Mouse (Mus musculus) hindbrain, embryonic 13.5 days (tissue): Measurements from ENCODE around the gene Rasgef1c. TPM values are rescaled to one million over a fixed set of nuclear protein-coding genes. Genes with fewer than 3 reads are reported as not detected.

Source experiments
- ATAC-seq: fragments of 200-750 bp; cut with Nextera tagmentation; 2 replicates; pipeline ENCODE4 v1.8.0; 2017; ENCODE audit warnings: moderate TSS enrichment; ENCODE audit not compliant: low FRiP score
- H3K27ac ChIP-seq: fragments of 300-500 bp; sonication (generic); 2 replicates; pipeline ENCODE4 v1.5.1; 2015; ENCODE audit warnings: inconsistent platforms, mild to moderate bottlenecking, moderate library complexity
- H3K27me3 ChIP-seq: fragments of 300-500 bp; sonication (generic); 2 replicates; pipeline ENCODE4 v1.6.1; 2015; ENCODE audit warnings: mild to moderate bottlenecking, inconsistent platforms
- H3K36me3 ChIP-seq: fragments of 300-500 bp; sonication (generic); 2 replicates; pipeline ENCODE4 v1.6.1; 2015; ENCODE audit warnings: mild to moderate bottlenecking, inconsistent platforms
- H3K4me1 ChIP-seq: fragments of 300-500 bp; sonication (generic); replicated peaks from 2 replicates; pipeline ENCODE4 v1.6.1; 2015; ENCODE audit warnings: inconsistent platforms
- H3K4me2 ChIP-seq: fragments of 300-500 bp; sonication (generic); 2 replicates; pipeline ENCODE4 v1.6.1; 2015; ENCODE audit warnings: inconsistent platforms, mild to moderate bottlenecking, moderate library complexity
- H3K4me3 ChIP-seq: fragments of 300-500 bp; sonication (generic); 2 replicates; pipeline ENCODE4 v1.5.1; 2015; ENCODE audit warnings: mild to moderate bottlenecking, inconsistent platforms
- H3K9ac ChIP-seq: fragments of 300-500 bp; sonication (generic); 2 replicates; pipeline ENCODE4 v1.6.1; 2015; ENCODE audit warnings: mild to moderate bottlenecking, inconsistent platforms
- H3K9me3 ChIP-seq: fragments of 300-500 bp; sonication (generic); 2 replicates; pipeline ENCODE4 v1.6.1; 2016; ENCODE audit warnings: inconsistent platforms
- WGBS: fragments of 180-500 bp; shearing (Covaris S2); methylation state at CpG from one replicate; pipeline ENCODE4 v1.1.7; 2015; 5-methylcytosine and 5-hydroxymethylcytosine counted together
- polyA plus RNA-seq: library from polyadenylated mRNA; unstranded; fragments of >200 nt; fragmentation: Nextera tagmentation; extraction: Ambion mirVana; gene quantifications from 2 replicates; pipeline ENCODE4 v1.2.1, GENCODE M21; 2015

Rasgef1c gene
- polyA plus RNA-seq, 1 experiment from 2014 or later = 14.4 TPM

DNA sequence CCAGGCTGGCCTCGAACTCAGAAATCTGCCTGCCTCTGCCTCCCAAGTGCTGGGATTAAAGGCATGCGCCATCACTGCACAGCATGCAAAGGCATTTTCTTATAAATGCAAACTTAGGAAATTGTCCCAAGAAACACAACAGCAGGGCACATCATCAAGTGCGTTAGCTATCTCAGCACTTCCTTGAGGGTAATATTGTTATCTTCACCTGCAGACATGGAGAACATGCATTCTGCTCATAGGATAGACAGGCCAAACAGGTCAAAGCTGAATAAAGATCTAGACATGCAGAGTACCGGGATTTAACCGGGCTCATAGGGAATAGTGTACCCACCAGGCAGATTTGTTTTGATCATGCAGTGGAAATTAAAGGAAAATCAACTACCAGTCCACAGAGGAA lies 9.6 kb upstream of the Rasgef1c start:
- H3K36me3 ChIP-seq = peaks cover 13% of the 10 kb centered on the region
- H3K4me2 ChIP-seq = no peak overlapping the region
- WGBS = 95% methylated on average over 5 of the region's 5 CpGs
- H3K9ac ChIP-seq = no peak overlapping the region
- no peaks in the 10 kb centered on the region for H3K27me3 ChIP-seq
- no peak overlapping the region for H3K27ac ChIP-seq
- H3K4me1 ChIP-seq = no peaks in the 10 kb centered on the region
- no peak overlapping the region for H3K4me3 ChIP-seq
- ATAC-seq = no peak
- H3K9me3 ChIP-seq = no peaks in the 10 kb centered on the region

DNA sequence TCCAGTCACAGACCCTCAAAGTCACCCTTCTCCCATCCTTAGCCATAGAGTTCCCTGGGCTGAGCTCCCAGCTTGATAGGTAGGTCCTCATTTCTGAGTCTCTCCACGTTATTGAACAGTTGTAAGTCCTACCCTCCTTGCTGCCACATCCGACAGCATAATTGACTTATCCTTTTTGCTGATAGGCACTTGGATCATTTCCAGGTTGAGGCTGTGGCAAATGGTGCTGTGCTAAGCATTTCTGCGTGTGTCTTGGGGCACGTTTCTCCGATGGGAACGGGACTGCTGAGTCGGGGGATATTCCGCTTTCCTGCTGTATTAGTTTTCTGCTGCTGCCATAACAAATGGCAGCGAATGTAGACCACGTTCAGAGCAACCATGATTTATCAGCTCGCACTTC lies 7.8 kb upstream of the Rasgef1c start:
- H3K27me3 ChIP-seq = no peaks in the 10 kb centered on the region
- no peak overlapping the region for H3K4me2 ChIP-seq
- H3K4me1 ChIP-seq = no peaks in the 10 kb centered on the region
- 69% methylated on average over 11 of the region's 11 CpGs for WGBS
- peaks cover 4% of the 10 kb centered on the region; the same call in 1 of the 2 replicates for H3K36me3 ChIP-seq
- peaks cover 7% of the 10 kb centered on the region; the same call in 1 of the 2 replicates for H3K9me3 ChIP-seq
- H3K9ac ChIP-seq = no peak overlapping the region
- H3K27ac ChIP-seq = 0 out of 2 replicates have a peak overlapping the region, but pooled peaks have one; percentile 18
- no peak overlapping the region for H3K4me3 ChIP-seq
- no peak for ATAC-seq

DNA sequence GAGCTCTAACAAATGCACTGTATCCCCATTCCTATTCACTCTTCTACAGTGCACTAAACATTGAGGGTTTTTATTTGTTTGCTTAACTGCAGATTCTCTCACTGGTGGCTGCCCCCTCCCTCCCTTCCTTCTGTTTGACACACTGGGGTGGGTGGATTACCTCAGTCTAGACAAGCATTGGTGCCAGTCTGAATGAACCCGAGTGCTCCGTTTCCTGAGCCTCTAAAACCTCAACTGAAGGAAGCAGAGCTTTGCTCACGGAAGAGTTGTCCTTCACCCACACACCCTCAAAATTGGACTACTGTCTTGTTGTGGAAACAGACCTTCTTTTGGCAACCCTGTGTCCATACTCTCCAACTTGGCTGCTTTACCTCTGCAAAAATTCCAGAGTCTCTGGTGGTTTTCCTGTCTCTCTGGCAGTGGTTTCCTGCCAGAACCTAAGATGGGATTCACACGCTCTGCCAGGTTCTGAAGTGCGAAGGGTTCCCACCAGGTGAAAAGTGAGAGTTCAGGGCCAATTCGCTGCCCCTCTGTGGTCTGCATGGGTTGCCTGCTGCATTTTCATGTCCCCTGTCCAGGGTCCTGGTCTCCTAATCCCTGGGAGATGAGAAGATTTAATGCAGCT lies 5.6 kb upstream of the Rasgef1c start:
- no peak for ATAC-seq
- Histone ChIP-seq H3K27me3 (peaks cover 18% of the 10 kb centered on the region), H3K9me3 (peaks cover 7% of the 10 kb centered on the region; the same call in 1 of the 2 replicates), H3K4me1 (peaks cover under 1% of the 10 kb centered on the region), H3K4me3 (no peak overlapping the region), H3K4me2 (no peak overlapping the region), H3K36me3 (no peaks in the 10 kb centered on the region), H3K27ac (no peak overlapping the region), H3K9ac (no peak overlapping the region)
- WGBS = 66% methylated on average over 6 of the region's 6 CpGs

DNA sequence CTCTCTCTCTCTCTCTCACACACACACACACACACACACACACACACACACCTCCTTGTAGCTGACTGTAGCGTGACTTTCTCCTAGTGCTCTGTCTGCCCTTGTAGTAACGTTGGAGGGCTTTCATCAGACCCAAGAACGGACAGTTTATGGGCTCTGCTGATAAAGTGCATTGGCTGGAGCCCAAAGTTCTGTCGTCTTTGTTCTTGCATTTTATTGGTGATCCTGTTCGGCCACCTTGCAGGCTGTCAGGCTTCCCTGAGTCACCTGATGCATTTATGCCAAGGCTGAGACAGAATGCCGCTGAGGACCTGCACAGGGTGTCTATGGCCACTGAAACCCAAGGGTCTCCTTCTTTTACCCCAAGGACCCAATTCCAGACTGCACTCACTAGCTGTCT lies 1.6 kb upstream of the Rasgef1c start:
- no peak overlapping the region for H3K4me3 ChIP-seq
- peaks cover 36% of the 10 kb centered on the region for H3K27me3 ChIP-seq
- 79% methylated on average over 6 of the region's 6 CpGs for WGBS
- no peaks in the 10 kb centered on the region for H3K36me3 ChIP-seq
- peaks cover 5% of the 10 kb centered on the region for H3K4me1 ChIP-seq
- ATAC-seq = no peak
- H3K4me2 ChIP-seq = no peak overlapping the region
- H3K9ac ChIP-seq = no peak overlapping the region
- H3K27ac ChIP-seq = no peak overlapping the region
- peaks cover 7% of the 10 kb centered on the region; the same call in 1 of the 2 replicates for H3K9me3 ChIP-seq

DNA sequence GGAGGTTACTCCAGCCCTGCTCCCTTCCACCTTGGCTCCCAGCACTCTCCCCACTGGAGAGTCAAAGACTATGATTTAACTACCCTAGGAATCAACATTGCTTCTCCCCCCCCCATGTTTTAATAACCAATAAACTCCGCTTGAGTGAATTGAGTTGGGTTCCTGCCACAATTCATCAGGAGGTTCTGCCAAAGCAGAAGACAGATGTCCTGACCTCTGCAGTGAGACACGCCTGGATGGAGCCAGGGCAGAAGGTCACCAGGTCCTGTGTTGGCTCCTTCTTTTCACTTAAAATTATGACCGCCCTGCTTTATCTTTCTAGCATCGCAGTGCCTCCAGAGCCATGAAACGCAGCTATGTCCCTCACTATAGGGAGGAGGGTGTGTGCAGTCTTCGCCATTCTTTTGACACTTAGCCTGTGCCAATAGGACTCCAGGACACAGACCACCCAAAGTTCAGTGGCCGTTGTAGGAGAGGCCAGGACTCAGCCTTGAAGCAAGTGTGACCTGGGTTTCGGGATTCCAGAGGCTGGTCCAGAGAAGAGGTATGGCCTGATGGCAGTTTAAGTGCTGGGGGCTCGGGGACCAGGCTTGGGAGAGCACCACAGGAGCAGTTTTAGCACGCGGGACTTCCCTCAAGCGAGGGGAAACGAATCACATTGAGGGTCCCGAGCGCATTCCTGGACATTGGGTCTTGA lies 525 bp upstream of the Rasgef1c start:
- H3K4me3 ChIP-seq = peak overlapping the region; percentile 72
- 24% methylated on average over 15 of the region's 15 CpGs for WGBS
- ATAC-seq = peak; percentile 32
- peaks cover 7% of the 10 kb centered on the region; the same call in 1 of the 2 replicates for H3K9me3 ChIP-seq
- H3K36me3 ChIP-seq = no peaks in the 10 kb centered on the region
- H3K9ac ChIP-seq = peak overlapping the region; percentile 89
- peaks cover 36% of the 10 kb centered on the region for H3K27me3 ChIP-seq
- peaks cover 5% of the 10 kb centered on the region for H3K4me1 ChIP-seq
- H3K4me2 ChIP-seq = peak overlapping the region; percentile 90
- no peak overlapping the region for H3K27ac ChIP-seq

DNA sequence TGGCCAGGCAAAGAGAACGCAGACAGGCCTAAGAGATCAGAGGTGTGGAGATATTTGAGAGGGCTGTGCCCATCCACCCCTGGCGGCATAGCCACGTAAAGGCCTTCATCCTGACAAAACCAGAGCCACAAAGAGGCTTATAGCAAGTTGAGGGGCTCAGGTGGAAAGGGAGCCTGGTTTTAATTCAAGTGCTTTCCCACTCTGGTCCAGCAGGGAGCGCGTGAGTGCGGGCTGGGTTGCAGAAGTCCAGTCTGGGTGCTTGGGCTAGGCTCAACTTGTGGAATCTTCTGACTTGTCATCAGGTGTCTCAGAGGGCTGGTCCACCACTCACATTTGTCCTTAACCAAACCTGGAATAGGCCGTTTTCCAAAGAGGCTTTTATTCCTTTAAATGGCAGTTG lies 1.7 kb downstream of the Rasgef1c start:
- no peak overlapping the region for H3K4me3 ChIP-seq
- no peak overlapping the region for H3K27ac ChIP-seq
- WGBS = 17% methylated on average over 7 of the region's 7 CpGs
- no peak overlapping the region for H3K9ac ChIP-seq
- ATAC-seq = no peak
- no peaks in the 10 kb centered on the region for H3K36me3 ChIP-seq
- H3K27me3 ChIP-seq = peaks cover 36% of the 10 kb centered on the region
- H3K9me3 ChIP-seq = no peaks in the 10 kb centered on the region
- H3K4me1 ChIP-seq = peaks cover 5% of the 10 kb centered on the region
- no peak overlapping the region for H3K4me2 ChIP-seq

DNA sequence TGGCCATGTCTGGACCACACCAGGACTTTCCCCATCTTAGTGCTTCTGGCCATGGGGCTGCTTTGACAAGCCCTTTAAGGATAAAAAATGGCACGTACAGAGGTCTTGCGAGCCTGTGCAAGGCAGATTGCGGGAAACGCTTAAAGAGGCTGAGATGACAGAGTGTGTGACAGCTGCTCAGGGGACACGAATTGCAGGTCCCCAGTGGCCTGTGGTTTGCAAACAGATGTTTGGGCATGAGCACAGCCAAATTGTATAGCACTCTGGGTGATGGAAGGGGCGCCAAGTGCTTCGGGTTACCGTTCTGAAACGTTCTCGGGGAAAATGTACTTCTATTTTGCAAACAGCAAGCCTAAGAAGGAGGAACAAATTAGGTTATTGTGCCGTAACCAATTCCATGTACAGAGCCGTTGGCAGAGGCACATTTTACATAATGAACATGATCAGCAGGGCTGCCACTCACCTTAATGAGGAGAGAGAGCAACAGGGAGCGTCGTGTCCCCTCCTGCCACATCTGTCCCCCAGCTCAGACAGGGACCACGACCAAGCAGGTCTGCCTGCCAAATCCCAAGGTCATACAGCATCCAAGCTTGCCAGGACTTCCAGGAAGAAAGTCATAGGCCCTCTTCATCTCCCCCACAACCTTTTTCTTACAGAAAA lies 17.0 kb downstream of the Rasgef1c start:
- peak overlapping the region; percentile 23; the same call in 1 of the 2 replicates for H3K4me2 ChIP-seq
- 33% methylated on average over 15 of the region's 15 CpGs for WGBS
- peak; percentile 75 for ATAC-seq

DNA sequence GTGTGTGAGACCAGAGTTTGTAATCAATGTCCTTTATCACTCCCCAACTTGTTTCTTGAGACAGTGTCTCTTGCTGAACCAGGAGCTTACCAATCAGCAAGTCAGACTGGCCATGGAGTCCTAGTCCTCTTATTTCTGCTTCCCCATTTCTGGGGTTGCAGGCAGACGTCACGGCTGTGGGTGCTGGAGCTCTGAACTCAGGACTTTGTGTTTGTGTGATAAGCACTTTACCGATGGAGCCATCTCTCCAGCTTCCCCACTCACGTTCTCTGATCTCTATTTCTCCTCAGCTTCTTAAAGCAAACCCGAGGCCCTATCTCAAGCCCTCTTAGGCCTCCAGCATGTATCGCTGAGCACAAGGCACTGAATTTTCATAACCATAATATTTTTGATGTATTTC lies 17.7 kb downstream of the Rasgef1c start:
- no peaks in the 10 kb centered on the region for H3K9me3 ChIP-seq
- H3K4me3 ChIP-seq = no peak overlapping the region
- 0 out of 2 replicates have a peak, but pooled peaks cover 3% of the 10 kb centered on the region for H3K27me3 ChIP-seq
- H3K36me3 ChIP-seq = no peaks in the 10 kb centered on the region
- peak overlapping the region; percentile 75 for H3K27ac ChIP-seq
- H3K4me2 ChIP-seq = no peak overlapping the region
- H3K9ac ChIP-seq = no peak overlapping the region
- no peak for ATAC-seq
- peaks cover 13% of the 10 kb centered on the region for H3K4me1 ChIP-seq
- 86% methylated on average over 6 of the region's 6 CpGs for WGBS

More for the DNA sequence above, 17.0 kb downstream of the Rasgef1c start:
- Histone ChIP-seq H3K27me3 (0 out of 2 replicates have a peak, but pooled peaks cover 3% of the 10 kb centered on the region), H3K4me3 (no peak overlapping the region), H3K27ac (peak overlapping the region; percentile 75), H3K9ac (peak overlapping the region; percentile 19; the same call in 1 of the 2 replicates), H3K4me1 (peaks cover 13% of the 10 kb centered on the region), H3K36me3 (no peaks in the 10 kb centered on the region), H3K9me3 (no peaks in the 10 kb centered on the region)

DNA sequence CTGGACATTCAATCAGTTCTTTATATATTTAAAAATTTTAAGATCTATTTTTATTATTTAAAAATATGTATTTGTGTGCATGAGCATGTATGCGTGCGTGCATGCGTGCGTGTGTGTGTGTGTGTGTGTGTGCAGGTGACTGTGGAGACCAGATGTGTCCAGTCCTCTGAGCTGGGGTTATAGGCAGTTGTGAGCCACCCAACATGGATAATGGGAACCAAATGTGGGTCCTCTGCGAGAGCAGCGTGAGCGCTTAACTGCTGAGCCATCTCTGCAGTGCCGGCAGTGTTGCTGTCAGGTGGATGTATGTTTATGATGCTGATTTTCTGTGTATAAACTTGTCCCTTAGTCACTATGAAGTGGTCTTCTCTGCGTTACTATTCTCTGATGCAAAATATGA lies 21.9 kb downstream of the Rasgef1c start:
- H3K4me2 ChIP-seq = no peak overlapping the region
- WGBS = 84% methylated on average over 9 of the region's 9 CpGs
- no peak for ATAC-seq
- no peaks in the 10 kb centered on the region for H3K9me3 ChIP-seq
- no peak overlapping the region for H3K27ac ChIP-seq
- H3K9ac ChIP-seq = no peak overlapping the region
- H3K4me1 ChIP-seq = peaks cover 32% of the 10 kb centered on the region
- 0 out of 2 replicates have a peak, but pooled peaks cover 3% of the 10 kb centered on the region for H3K27me3 ChIP-seq
- no peak overlapping the region for H3K4me3 ChIP-seq
- H3K36me3 ChIP-seq = no peaks in the 10 kb centered on the region

DNA sequence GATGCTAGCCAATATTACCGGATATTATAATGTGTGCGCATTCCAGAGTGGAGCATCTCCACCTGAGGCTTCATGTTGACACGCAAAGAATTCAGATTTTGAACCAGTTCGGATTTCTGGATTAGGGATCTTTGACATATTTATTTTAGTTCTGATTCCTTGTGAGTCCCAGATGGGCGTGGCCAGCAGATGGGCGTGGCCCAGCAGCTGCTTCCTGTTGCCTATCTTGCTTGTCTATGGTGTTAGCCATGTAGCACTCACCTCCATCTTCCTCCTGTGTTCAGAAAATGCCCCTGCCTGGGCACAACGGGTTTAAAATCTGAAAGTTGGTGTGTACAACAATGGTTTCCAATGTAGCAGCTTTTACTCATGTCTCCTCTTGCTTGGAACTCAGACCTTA lies 24.5 kb downstream of the Rasgef1c start:
- no peak overlapping the region for H3K4me2 ChIP-seq

DNA sequence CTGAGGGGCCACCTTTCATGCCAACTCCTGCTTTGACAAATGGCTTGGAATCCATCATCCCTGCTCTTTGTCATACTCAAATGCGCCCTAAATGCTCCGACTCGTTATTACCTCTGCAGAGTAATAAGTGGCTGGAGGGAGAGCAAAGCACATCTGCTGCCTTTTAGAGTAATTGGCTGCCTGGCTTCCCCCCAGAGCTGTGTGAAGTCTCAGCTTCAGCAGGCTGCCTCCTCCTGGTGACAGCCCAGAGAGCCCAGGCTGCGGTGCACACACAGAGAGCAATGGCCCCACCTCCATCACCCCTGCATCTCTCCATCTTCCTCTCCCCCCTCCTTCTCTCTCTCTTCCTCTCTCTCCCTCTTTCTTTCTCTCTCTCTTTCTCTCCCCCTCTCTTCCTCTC lies 25.5 kb downstream of the Rasgef1c start:
- Histone ChIP-seq H3K27me3 (no peaks in the 10 kb centered on the region), H3K4me2 (peak overlapping the region; percentile 37), H3K4me1 (peaks cover 42% of the 10 kb centered on the region), H3K9me3 (no peaks in the 10 kb centered on the region), H3K27ac (peak overlapping the region; percentile 85), H3K36me3 (no peaks in the 10 kb centered on the region), H3K9ac (peak overlapping the region; percentile 43; the same call in 1 of the 2 replicates), H3K4me3 (no peak overlapping the region)
- WGBS = 23% methylated on average over 4 of the region's 4 CpGs
- ATAC-seq = peak; percentile 71

More for the DNA sequence above, 24.5 kb downstream of the Rasgef1c start:
- Histone ChIP-seq H3K27me3 (0 out of 2 replicates have a peak, but pooled peaks cover 3% of the 10 kb centered on the region), H3K27ac (no peak overlapping the region), H3K9ac (no peak overlapping the region), H3K36me3 (no peaks in the 10 kb centered on the region), H3K4me1 (peaks cover 32% of the 10 kb centered on the region), H3K9me3 (no peaks in the 10 kb centered on the region), H3K4me3 (no peak overlapping the region)
- ATAC-seq = no peak
- WGBS = 79% methylated on average over 7 of the region's 7 CpGs

DNA sequence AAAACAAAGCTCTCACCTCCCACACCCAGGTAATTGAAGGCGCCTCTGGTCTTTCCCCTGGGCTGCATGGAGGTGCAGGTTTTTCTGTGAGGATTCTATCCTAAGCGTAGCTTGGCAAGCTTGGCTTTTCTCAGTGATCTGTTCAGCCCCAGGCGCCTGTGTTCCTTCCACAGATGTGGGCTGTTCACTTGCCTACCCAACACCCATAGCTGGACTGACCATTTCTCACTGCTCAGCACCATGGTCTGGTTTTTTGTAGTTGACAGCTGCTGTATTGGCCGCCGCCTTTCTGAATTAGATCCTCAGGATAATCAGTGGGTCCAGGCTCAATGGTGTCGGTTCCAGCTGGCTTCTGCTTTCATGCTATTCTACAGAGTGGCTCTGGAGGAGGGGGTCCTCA lies 26.0 kb downstream of the Rasgef1c start:
- Histone ChIP-seq H3K9me3 (no peaks in the 10 kb centered on the region), H3K9ac (peak overlapping the region; percentile 43; the same call in 1 of the 2 replicates), H3K27me3 (no peaks in the 10 kb centered on the region), H3K4me2 (no peak overlapping the region), H3K36me3 (no peaks in the 10 kb centered on the region), H3K27ac (peak overlapping the region; percentile 85), H3K4me1 (peaks cover 47% of the 10 kb centered on the region), H3K4me3 (no peak overlapping the region)
- WGBS = 66% methylated on average over 6 of the region's 6 CpGs
- 0 out of 2 replicates have a peak, but pooled peaks have one; percentile 21 for ATAC-seq
